Mouse (Mus musculus) thymus, adult 18-20 months (tissue): ENCODE results near the gene Ccdc85c.

ENCODE experiments used
- DNase-seq, 2 experiments: peaks; one replicate each; pipeline ENCODE4 v3.0.0; 2022; ENCODE audit warnings: mixed read lengths in 2 of 2

The Ccdc85c gene

GRCm38 (mm10) chr12:108238395-108239035, 36.7 kb downstream of the Ccdc85c start:
- DNase-seq = no peak

- no peak for DNase-seq
Observed at GRCm38 (mm10) chr12:108237300-108238006, 37.8 kb downstream of the Ccdc85c start.

- no peak for DNase-seq
Observed at GRCm38 (mm10) chr12:108235976-108236555, 39.2 kb downstream of the Ccdc85c start.

DNA sequence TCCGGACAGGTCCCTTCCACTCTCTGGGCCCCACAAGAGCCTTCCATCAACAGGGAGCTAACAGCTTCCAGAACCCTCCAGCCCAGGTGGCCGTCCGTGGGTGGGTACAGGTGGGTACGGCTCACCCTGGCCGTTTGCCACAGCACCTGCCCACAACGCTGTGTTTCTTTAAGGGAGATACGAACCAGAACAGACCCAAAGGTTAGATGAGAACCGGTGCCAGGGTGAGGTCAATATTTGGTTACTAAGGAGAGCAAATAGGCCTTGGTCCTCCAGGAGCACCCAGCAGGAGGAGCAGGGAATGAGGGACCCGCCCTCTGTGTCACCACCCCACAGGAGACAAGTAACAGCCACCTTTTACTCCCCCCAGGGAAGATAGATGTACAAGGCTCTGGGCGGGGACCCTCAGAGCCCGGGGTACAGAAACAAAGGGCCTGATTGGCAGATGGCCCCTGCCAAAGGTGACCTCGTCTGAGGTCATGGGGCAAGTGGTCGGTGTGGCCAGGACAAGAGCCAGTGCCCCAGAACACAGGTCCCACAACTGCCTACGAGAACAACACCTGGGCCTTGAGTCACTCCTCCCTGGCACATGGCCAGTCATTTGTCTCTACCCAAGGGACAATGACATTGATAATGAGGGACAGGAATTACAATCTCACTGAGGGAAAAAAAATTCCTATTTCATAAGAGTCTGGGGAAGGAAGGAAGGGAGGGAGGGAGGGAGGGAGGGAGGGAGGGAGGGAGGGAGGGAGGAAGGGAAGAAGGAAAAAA, 40.2 kb downstream of the Ccdc85c start:
- no peak for DNase-seq

GRCm38 (mm10) chr12:108233736-108234135, 41.5 kb downstream of the Ccdc85c start:
- DNase-seq = no peak

- DNase-seq = no peak
Observed at GRCm38 (mm10) chr12:108231901-108232300, 43.3 kb downstream of the Ccdc85c start.

DNA sequence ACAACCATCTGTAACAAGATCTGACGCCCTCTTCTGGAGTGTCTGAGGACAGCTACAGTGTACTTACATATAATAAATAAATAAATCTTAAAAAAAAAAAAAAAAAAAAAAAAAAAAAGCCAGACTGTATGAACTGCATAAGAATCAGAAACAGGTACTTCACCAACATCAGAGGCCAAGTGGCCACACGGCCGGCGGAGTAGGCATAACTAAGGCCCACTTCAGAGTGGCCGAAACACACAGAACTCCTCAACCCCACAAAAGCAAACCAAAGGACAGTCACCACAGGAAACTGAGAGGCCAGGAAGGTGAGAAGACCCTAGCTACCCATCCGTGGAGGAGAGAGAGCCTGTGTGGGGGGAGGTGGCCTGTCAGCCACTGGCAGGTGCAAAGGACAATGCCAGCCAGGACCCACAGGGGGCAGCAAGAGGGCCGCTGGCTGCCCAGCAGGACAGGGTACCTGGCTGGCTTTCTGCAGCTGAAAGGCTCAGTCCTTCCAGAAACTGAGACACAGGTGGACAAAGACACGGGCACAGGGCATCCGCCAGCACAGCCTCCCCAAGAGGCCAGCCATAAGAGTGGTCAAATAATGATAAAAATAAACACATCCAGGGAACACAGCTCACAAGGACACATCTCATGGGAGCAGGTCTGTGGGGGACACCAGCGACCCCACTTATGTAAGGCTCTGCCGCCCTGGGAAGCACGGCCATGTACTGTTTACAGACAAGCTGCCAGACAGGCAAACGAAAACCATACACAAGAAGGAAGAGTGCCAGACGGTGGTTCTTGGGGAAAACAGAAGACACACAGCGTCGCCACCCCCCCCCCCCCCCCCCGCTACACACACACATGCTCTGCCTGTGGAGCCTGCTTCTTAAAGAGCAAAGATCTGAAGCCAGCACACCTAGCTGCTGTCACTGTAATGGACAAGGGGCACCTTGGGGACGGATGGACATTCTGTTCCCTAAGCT, 44.1 kb downstream of the Ccdc85c start:
- DNase-seq = no peak

DNA sequence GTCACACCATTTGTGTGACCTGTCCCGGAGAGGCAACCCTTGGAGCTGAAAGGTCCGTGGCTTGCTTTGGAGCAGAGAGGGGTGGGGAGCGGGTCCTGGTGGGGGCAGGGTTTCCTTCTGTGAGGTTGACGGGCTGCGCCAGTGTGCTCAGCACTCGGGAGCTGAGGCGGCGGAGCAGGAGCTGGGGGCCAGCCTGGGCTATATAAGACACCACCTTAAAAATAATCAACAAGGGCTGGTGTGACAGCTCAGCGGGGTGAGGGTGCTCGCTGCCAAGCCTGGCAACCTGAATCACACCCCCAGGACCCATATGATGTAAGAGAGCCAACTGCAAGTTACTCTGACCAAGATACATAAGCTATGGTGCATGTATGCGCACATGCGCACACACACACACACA, 45.1 kb downstream of the Ccdc85c start:
- no peak for DNase-seq

DNA sequence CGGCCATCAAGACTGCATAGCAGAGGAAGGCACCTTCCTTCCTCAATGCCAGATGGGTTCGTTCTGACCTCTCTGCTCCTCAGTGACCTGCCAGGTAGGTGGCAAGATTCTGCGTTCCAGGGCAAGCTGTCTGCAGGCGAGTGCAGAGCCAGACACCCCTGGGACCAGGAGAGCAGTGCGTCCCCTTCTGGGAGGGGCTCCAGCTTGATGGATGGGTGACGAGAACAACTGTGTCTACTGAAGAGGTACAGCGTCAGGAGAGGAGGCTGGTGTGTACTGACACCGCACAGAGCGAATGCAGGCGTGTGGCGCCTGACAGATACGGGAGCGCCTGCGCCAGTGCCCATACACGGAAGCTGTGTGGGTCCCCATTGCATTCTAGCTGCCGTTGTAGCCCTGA, 47.7 kb downstream of the Ccdc85c start:
- DNase-seq = no peak

GRCm38 (mm10) chr12:108226941-108227340, 48.3 kb downstream of the Ccdc85c start:
- no peak for DNase-seq

DNA sequence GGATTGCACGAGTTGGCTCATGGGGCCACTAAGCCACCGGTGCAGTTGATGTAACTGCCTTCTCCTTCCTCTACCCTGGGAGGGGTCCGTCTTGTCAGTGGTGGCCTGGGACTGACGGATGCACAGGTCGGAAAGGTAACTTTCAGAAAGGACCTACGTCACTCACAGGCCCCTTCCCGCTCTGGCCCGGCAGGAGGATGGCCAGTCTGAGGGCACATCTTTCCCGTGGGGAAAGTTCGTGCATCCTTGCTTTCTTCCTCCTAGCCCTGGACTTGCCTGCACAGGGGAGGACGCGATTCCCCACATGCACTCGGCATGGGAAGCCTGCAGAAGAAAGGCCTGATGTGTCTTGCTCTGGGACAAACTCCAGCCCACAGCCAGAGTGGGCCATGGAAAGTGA, 49.0 kb downstream of the Ccdc85c start:
- DNase-seq = no peak

- no peak for DNase-seq
Observed at GRCm38 (mm10) chr12:108225781-108226180, 49.4 kb downstream of the Ccdc85c start.

- DNase-seq = no peak
Observed at GRCm38 (mm10) chr12:108223357-108223756, 51.9 kb downstream of the Ccdc85c start.

GRCm38 (mm10) chr12:108221712-108222111, 53.5 kb downstream of the Ccdc85c start:
- DNase-seq = no peak

GRCm38 (mm10) chr12:108221206-108221605, 54.0 kb downstream of the Ccdc85c start:
- no peak for DNase-seq

- no peak for DNase-seq
Observed at GRCm38 (mm10) chr12:108220621-108221020, 54.6 kb downstream of the Ccdc85c start.

DNA sequence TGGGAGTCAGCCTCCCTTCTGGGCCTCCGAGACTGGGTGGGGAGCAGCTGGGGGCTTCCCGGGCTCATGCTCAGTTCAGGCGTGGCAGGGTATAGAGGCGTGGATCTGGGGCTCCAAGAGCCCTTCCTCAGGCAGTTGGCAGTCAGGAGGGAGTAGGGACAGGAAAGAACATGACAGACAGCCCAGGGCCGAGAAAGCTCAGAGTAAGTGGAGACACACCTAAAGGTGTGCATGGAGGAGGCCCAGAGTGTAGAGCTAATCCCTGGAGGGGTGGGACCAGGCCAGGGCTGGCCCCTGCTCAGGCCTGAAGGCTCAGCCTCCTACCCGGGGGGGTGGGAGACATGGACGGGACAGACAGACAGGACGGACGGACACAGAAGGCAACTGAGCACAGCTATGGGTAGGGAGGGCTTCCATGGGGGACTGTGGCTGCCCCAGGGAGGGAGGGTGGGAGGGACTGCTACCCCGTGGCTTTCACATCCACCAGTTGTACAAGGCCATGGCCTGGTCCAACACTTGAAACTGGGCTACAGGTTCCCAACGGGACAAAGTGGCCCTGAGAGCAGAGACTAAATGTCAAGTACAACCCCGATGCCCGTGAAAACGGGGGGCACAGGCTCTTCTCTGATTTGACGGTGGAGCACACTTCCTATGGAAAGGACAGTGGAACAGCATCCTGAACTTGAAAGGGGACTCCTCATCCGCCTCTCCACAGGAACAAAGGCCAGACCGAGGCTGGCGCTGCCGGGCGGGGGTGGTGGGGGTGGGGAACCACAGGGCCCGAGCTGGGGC, 55.2 kb downstream of the Ccdc85c start:
- no peak for DNase-seq

DNA sequence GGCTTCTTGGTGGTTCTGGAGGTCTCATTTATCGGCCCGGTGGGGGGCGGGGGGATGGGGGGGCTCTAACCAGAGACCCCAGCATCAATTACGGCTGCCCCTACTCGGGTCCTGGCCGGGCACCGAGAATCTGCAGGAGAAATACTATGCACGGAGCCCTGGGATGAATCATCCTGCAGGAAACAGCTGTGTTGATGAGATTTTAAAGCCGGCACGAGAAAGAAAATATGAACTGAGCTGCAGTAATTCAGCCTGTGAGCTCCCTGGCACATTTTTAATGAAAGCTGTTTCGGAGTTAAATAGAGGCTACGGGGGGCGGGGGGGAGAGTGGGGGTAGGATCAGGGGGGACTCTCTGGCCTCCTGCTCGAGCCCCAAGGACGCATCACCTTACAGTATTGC, 56.1 kb downstream of the Ccdc85c start:
- DNase-seq = no peak

GRCm38 (mm10) chr12:108217572-108217971, 57.7 kb downstream of the Ccdc85c start:
- DNase-seq = no peak

GRCm38 (mm10) chr12:108216611-108217370, 58.4 kb downstream of the Ccdc85c start:
- no peak for DNase-seq

- no peak for DNase-seq
Observed at GRCm38 (mm10) chr12:108215090-108215489, 60.1 kb downstream of the Ccdc85c start.
